Mouse (Mus musculus) limb, embryonic 15.5 days (tissue): Measurements from ENCODE around the gene Olfr643. TPM values are rescaled to one million over a fixed set of nuclear protein-coding genes. Genes with fewer than 3 reads are reported as not detected.

Experiments
- ATAC-seq: fragments of 200-750 bp; cut with Nextera tagmentation; 2 replicates; pipeline ENCODE4 v1.8.0; 2017; ENCODE audit warnings: low read depth, moderate TSS enrichment; ENCODE audit not compliant: insufficient number of reproducible peaks, low FRiP score, low TSS enrichment
- H3K27ac ChIP-seq: fragments of 300-500 bp; sonication (generic); 2 replicates; pipeline ENCODE4 v1.5.1; 2015; ENCODE audit warnings: moderate library complexity, mild to moderate bottlenecking, inconsistent platforms
- H3K27me3 ChIP-seq: fragments of 300-500 bp; sonication (generic); 2 replicates; pipeline ENCODE4 v1.6.1; 2015; ENCODE audit warnings: inconsistent platforms
- H3K36me3 ChIP-seq: fragments of 300-500 bp; sonication (generic); 2 replicates; pipeline ENCODE4 v1.6.1; 2015; ENCODE audit warnings: inconsistent platforms
- H3K4me1 ChIP-seq: fragments of 300-500 bp; sonication (generic); 2 replicates; pipeline ENCODE4 v1.6.1; 2015; ENCODE audit warnings: inconsistent platforms
- H3K4me2 ChIP-seq: fragments of 300-500 bp; sonication (generic); 2 replicates; pipeline ENCODE4 v1.6.1; 2015; ENCODE audit warnings: mild to moderate bottlenecking, inconsistent platforms
- H3K4me3 ChIP-seq: fragments of 300-500 bp; sonication (generic); 2 replicates; pipeline ENCODE4 v1.5.1; 2015; ENCODE audit warnings: mild to moderate bottlenecking, inconsistent platforms
- H3K9ac ChIP-seq: fragments of 300-500 bp; sonication (generic); 2 replicates; pipeline ENCODE4 v1.6.1; 2015; ENCODE audit warnings: inconsistent platforms
- H3K9me3 ChIP-seq: fragments of 300-500 bp; sonication (generic); 2 replicates; pipeline ENCODE4 v1.6.1; 2016; ENCODE audit warnings: inconsistent platforms
- whole genome bisulfite sequencing: fragments of 180-500 bp; shearing (Covaris S2); methylation state at CpG from one replicate; pipeline ENCODE4 v1.1.7; 2015; 5-methylcytosine and 5-hydroxymethylcytosine counted together
- polyA plus RNA-seq: library from polyadenylated mRNA; unstranded; fragments of >200 nt; fragmentation: Nextera tagmentation; extraction: Ambion mirVana; gene quantifications from 2 replicates; pipeline ENCODE4 v1.2.1, GENCODE M21; 2015

Olfr643 gene
- not detected in 2 replicates for polyA plus RNA-seq

GRCm38 (mm10) chr7:104137305-104137704, at the start of gene Olfr643:
Olfr643 (minus strand) TSS chr7:104137405.
- ATAC-seq = no peak
- no peak within 1 kb of the TSS for H3K9ac ChIP-seq
- no peak within 1 kb of the TSS for H3K27ac ChIP-seq
- no peak within 1 kb of the TSS for H3K4me3 ChIP-seq
- no peaks in the 10 kb centered on the region for H3K27me3 ChIP-seq
- H3K36me3 ChIP-seq = no peaks in the 10 kb centered on the region
- 81% methylated on average over 5 of the region's 5 CpGs for WGBS
- no peak within 1 kb of the TSS for H3K4me2 ChIP-seq
- no peaks in the 10 kb centered on the region for H3K9me3 ChIP-seq
- no peaks in the 10 kb centered on the region for H3K4me1 ChIP-seq

GRCm38 (mm10) chr7:104183292-104183691, 46.1 kb upstream of the Olfr643 start, which contains the start of gene Olfr648:
Olfr648 (minus strand) TSS chr7:104183392.
- 82% methylated on average over 2 of the region's 2 CpGs for WGBS
- Histone ChIP-seq H3K27me3 (no peaks in the 10 kb centered on the region), H3K4me2 (no peak within 1 kb of the TSS), H3K9ac (no peak within 1 kb of the TSS), H3K27ac (no peak within 1 kb of the TSS), H3K4me3 (no peak within 1 kb of the TSS), H3K4me1 (no peaks in the 10 kb centered on the region), H3K36me3 (no peaks in the 10 kb centered on the region), H3K9me3 (no peaks in the 10 kb centered on the region)
- no peak for ATAC-seq

GRCm38 (mm10) chr7:104179074-104179473, 41.9 kb upstream of the Olfr643 start:
- no peak overlapping the region for H3K27ac ChIP-seq
- H3K9ac ChIP-seq = no peak overlapping the region
- H3K4me3 ChIP-seq = no peak overlapping the region
- no peaks in the 10 kb centered on the region for H3K9me3 ChIP-seq
- no peak overlapping the region for H3K4me2 ChIP-seq
- no peaks in the 10 kb centered on the region for H3K36me3 ChIP-seq
- H3K4me1 ChIP-seq = no peaks in the 10 kb centered on the region
- H3K27me3 ChIP-seq = no peaks in the 10 kb centered on the region
- ATAC-seq = no peak
- 80% methylated on average over 1 of the region's 1 CpGs for WGBS

GRCm38 (mm10) chr7:104178422-104179054, 41.3 kb upstream of the Olfr643 start:
- ATAC-seq = no peak
- 68% methylated on average over 5 of the region's 5 CpGs for WGBS

GRCm38 (mm10) chr7:104175085-104175484, 37.9 kb upstream of the Olfr643 start:
- no peak overlapping the region for H3K4me2 ChIP-seq
- H3K4me1 ChIP-seq = no peaks in the 10 kb centered on the region
- ATAC-seq = no peak
- H3K9me3 ChIP-seq = no peaks in the 10 kb centered on the region
- H3K27me3 ChIP-seq = no peaks in the 10 kb centered on the region
- H3K36me3 ChIP-seq = no peaks in the 10 kb centered on the region
- WGBS = 90% methylated on average over 1 of the region's 1 CpGs
- no peak overlapping the region for H3K9ac ChIP-seq
- H3K27ac ChIP-seq = no peak overlapping the region
- no peak overlapping the region for H3K4me3 ChIP-seq

More at GRCm38 (mm10) chr7:104178422-104179054, 41.3 kb upstream of the Olfr643 start:
- Histone ChIP-seq H3K4me3 (no peak overlapping the region), H3K9ac (no peak overlapping the region), H3K27ac (no peak overlapping the region), H3K4me1 (no peaks in the 10 kb centered on the region), H3K9me3 (no peaks in the 10 kb centered on the region), H3K4me2 (no peak overlapping the region), H3K27me3 (no peaks in the 10 kb centered on the region), H3K36me3 (no peaks in the 10 kb centered on the region)

- no peaks in the 10 kb centered on the region for H3K9me3 ChIP-seq
- no peaks in the 10 kb centered on the region for H3K27me3 ChIP-seq
- no peak overlapping the region for H3K27ac ChIP-seq
- 0 out of 2 replicates have a peak, but pooled peaks cover 3% of the 10 kb centered on the region for H3K4me1 ChIP-seq
- H3K4me3 ChIP-seq = no peak overlapping the region
- H3K36me3 ChIP-seq = no peaks in the 10 kb centered on the region
- no peak overlapping the region for H3K4me2 ChIP-seq
- no peak overlapping the region for H3K9ac ChIP-seq
- ATAC-seq = 0 out of 2 replicates have a peak, but pooled peaks have one; percentile 27
- WGBS = 56% methylated on average over 6 of the region's 6 CpGs
These were observed 32.5 kb upstream of the Olfr643 start for GRCm38 (mm10) chr7:104169634-104170204.

- no peak overlapping the region for H3K4me3 ChIP-seq
- no peak overlapping the region for H3K4me2 ChIP-seq
- no peak for ATAC-seq
- no peak overlapping the region for H3K27ac ChIP-seq
- no peaks in the 10 kb centered on the region for H3K36me3 ChIP-seq
- 0 out of 2 replicates have a peak, but pooled peaks cover 3% of the 10 kb centered on the region for H3K4me1 ChIP-seq
- no peak overlapping the region for H3K9ac ChIP-seq
- H3K27me3 ChIP-seq = no peaks in the 10 kb centered on the region
- WGBS = 80% methylated on average over 6 of the region's 6 CpGs
- H3K9me3 ChIP-seq = no peaks in the 10 kb centered on the region
These were observed 29.9 kb upstream of the Olfr643 start for GRCm38 (mm10) chr7:104167105-104167504.

GRCm38 (mm10) chr7:104150456-104150855, 13.3 kb upstream of the Olfr643 start, which contains the start of gene Ubqlnl:
Ubqlnl (minus strand) TSS chr7:104150556.
- Histone ChIP-seq H3K27me3 (no peaks in the 10 kb centered on the region), H3K4me1 (no peaks in the 10 kb centered on the region), H3K9me3 (no peaks in the 10 kb centered on the region), H3K9ac (no peak within 1 kb of the TSS), H3K27ac (no peak within 1 kb of the TSS), H3K4me3 (no peak within 1 kb of the TSS), H3K36me3 (no peaks in the 10 kb centered on the region), H3K4me2 (no peak within 1 kb of the TSS)
- ATAC-seq = no peak
- WGBS = 75% methylated on average over 2 of the region's 2 CpGs

GRCm38 (mm10) chr7:104143179-104143578, 6.0 kb upstream of the Olfr643 start, which contains the start of gene Ubqln3:
Ubqln3 (minus strand) TSS chr7:104143279.
- no peak within 1 kb of the TSS for H3K4me2 ChIP-seq
- no peak within 1 kb of the TSS for H3K4me3 ChIP-seq
- no peaks in the 10 kb centered on the region for H3K36me3 ChIP-seq
- no peak within 1 kb of the TSS for H3K27ac ChIP-seq
- 70% methylated on average over 3 of the region's 3 CpGs for WGBS
- no peaks in the 10 kb centered on the region for H3K27me3 ChIP-seq
- H3K4me1 ChIP-seq = no peaks in the 10 kb centered on the region
- H3K9ac ChIP-seq = no peak within 1 kb of the TSS
- no peak for ATAC-seq
- no peaks in the 10 kb centered on the region for H3K9me3 ChIP-seq

GRCm38 (mm10) chr7:104129726-104130125, 7.5 kb downstream of the Olfr643 start, which contains the start of gene Ubqln5:
Ubqln5 (minus strand) TSS chr7:104129826.
- 90% methylated on average over 5 of the region's 5 CpGs for WGBS
- Histone ChIP-seq H3K4me2 (no peak within 1 kb of the TSS), H3K27me3 (no peaks in the 10 kb centered on the region), H3K27ac (no peak within 1 kb of the TSS), H3K9me3 (no peaks in the 10 kb centered on the region; the same call in 1 of the 2 replicates), H3K4me1 (no peaks in the 10 kb centered on the region), H3K9ac (no peak within 1 kb of the TSS), H3K36me3 (no peaks in the 10 kb centered on the region), H3K4me3 (no peak within 1 kb of the TSS)
- no peak for ATAC-seq

- no peaks in the 10 kb centered on the region for H3K36me3 ChIP-seq
- H3K27ac ChIP-seq = no peak within 1 kb of the TSS
- H3K4me3 ChIP-seq = no peak within 1 kb of the TSS
- H3K9me3 ChIP-seq = no peaks in the 10 kb centered on the region
- H3K27me3 ChIP-seq = no peaks in the 10 kb centered on the region
- no peak within 1 kb of the TSS for H3K4me2 ChIP-seq
- no peaks in the 10 kb centered on the region for H3K4me1 ChIP-seq
- ATAC-seq = no peak
- H3K9ac ChIP-seq = no peak within 1 kb of the TSS
These were observed 32.5 kb downstream of the Olfr643 start, which contains the start of gene Olfr646 for GRCm38 (mm10) chr7:104104757-104104972. Olfr646 (plus strand) TSS chr7:104104873.

- 37% methylated on average over 4 of the region's 4 CpGs for WGBS
- Histone ChIP-seq H3K36me3 (no peaks in the 10 kb centered on the region), H3K4me3 (no peak overlapping the region), H3K4me2 (no peak overlapping the region), H3K4me1 (no peaks in the 10 kb centered on the region), H3K9me3 (no peaks in the 10 kb centered on the region), H3K27me3 (no peaks in the 10 kb centered on the region), H3K27ac (no peak overlapping the region), H3K9ac (no peak overlapping the region)
- ATAC-seq = no peak
These were observed 33.1 kb downstream of the Olfr643 start for GRCm38 (mm10) chr7:104103913-104104756.
